Mouse (Mus musculus) liver, embryonic 12.5 days (tissue): ENCODE results near the gene Adamts10. TPM values are rescaled to one million over a fixed set of nuclear protein-coding genes. Genes with fewer than 3 reads are reported as not detected.

Source experiments
- polyA plus RNA-seq: library from polyadenylated mRNA; unstranded; fragments of >200 nt; fragmentation: Nextera tagmentation; extraction: Ambion mirVana; gene quantifications from 2 replicates; pipeline ENCODE4 v1.2.1, GENCODE M21; 2016

Gene Adamts10
- polyA plus RNA-seq, 1 experiment from 2014 or later, result 12.3 TPM

Other genes starting within 250 kb of the Adamts10 start
- 4.0 and 4.2 TPM in 2 replicates for gene Zfp955b, start 234.7 kb upstream of the Adamts10 start, polyA plus RNA-seq
- 4.5 and 5.3 TPM in 2 replicates for gene Zfp81, start 165.3 kb upstream of the Adamts10 start, polyA plus RNA-seq
- 9.1 TPM in 2 replicates for gene Zfp101, start 129.6 kb upstream of the Adamts10 start, polyA plus RNA-seq
- gene Actl9, start 91.3 kb upstream of the Adamts10 start, polyA plus RNA-seq, result not detected in 2 replicates
- 7.4 and 8.5 TPM in 2 replicates for gene Myo1f, start 31.5 kb downstream of the Adamts10 start, polyA plus RNA-seq
- gene Zfp414, start 104.9 kb downstream of the Adamts10 start, polyA plus RNA-seq, result 22.4 and 23.2 TPM in 2 replicates
- gene Pram1, start 113.9 kb downstream of the Adamts10 start, polyA plus RNA-seq, result 0.69 and 1.2 TPM in 2 replicates
- 222 and 242 TPM in 2 replicates for gene Hnrnpm, start 162.7 kb downstream of the Adamts10 start, polyA plus RNA-seq
- gene March2, start 194.5 kb downstream of the Adamts10 start, polyA plus RNA-seq, result 196 and 205 TPM in 2 replicates
- gene Rab11b, start 236.3 kb downstream of the Adamts10 start, polyA plus RNA-seq, result 147 and 169 TPM in 2 replicates